Mouse (Mus musculus) kidney, adult 2 months (tissue): ENCODE data around the gene Peli2.

Source experiments
- CTCF ChIP-seq: fragments of 200-500 bp; conservative IDR thresholded peaks from 2 replicates; pipeline ENCODE4 v1.5.1; 2011; ENCODE audit warnings: low read depth, mild to moderate bottlenecking, control low read depth, low read length, moderate library complexity, mixed read lengths; ENCODE audit not compliant: insufficient read depth, insufficient read length
- POLR2A ChIP-seq: fragments of 200-500 bp; IDR thresholded peaks from one replicate; pipeline ENCODE4 v1.6.1; 2011; ENCODE audit warnings: low read depth, low read length, control low read depth

- TF ChIP-seq CTCF (no peak), POLR2A (no peak)
Observed at GRCm38 (mm10) chr14:48197287-48197686, 76.7 kb downstream of the Peli2 start.
